Mouse (Mus musculus) cerebellum, adult 11-12 months (tissue): ENCODE results near the gene Tnfaip8l2.
A peak's percentile ranks its signal among the peaks of the same experiment; 100 is the strongest.
"Not testable (repeated sequence)": the region's sequence is repeated elsewhere in the genome, so short reads cannot be mapped to it uniquely, and the experiment has no call there.

Experiments
- DNase-seq: peaks from one replicate; pipeline ENCODE4 v3.0.0; 2022

Gene Tnfaip8l2

GRCm38 (mm10) chr3:95110911-95111726 lies 31.0 kb downstream of the Tnfaip8l2 start, which contains the start of gene Vps72:
Gene Vps72 (plus strand): TSS chr3:95111022.
- DNase-seq: peak; percentile 83

- no peak for DNase-seq
Observed at GRCm38 (mm10) chr3:95107898-95108297, 34.3 kb downstream of the Tnfaip8l2 start.

- not testable (repeated sequence) for DNase-seq
Observed at GRCm38 (mm10) chr3:95107308-95107707, 34.9 kb downstream of the Tnfaip8l2 start.

GRCm38 (mm10) chr3:95106338-95107117 lies 35.6 kb downstream of the Tnfaip8l2 start, which contains the start of gene Pip5k1a:
Gene Pip5k1a (minus strand): TSS chr3:95106930.
- peak; percentile 98 for DNase-seq

GRCm38 (mm10) chr3:95105586-95106337 lies 36.4 kb downstream of the Tnfaip8l2 start:
- no peak for DNase-seq

- no peak for DNase-seq
Observed at GRCm38 (mm10) chr3:95105121-95105520, 37.0 kb downstream of the Tnfaip8l2 start.

GRCm38 (mm10) chr3:95100854-95101253 lies 41.3 kb downstream of the Tnfaip8l2 start:
- DNase-seq: no peak
